Mouse (Mus musculus) cerebellum, postnatal 4 days (tissue): ENCODE data around the gene Rsph10b.
A peak's percentile ranks its signal among the peaks of the same experiment; 100 is the strongest.

Source experiments
- DNase-seq, 2 experiments: peaks; one replicate each; pipeline ENCODE4 v3.0.0; 2022; ENCODE audit warnings: low spot score in 2 of 2, mixed read lengths in 1 of 2

The Rsph10b gene

DNA sequence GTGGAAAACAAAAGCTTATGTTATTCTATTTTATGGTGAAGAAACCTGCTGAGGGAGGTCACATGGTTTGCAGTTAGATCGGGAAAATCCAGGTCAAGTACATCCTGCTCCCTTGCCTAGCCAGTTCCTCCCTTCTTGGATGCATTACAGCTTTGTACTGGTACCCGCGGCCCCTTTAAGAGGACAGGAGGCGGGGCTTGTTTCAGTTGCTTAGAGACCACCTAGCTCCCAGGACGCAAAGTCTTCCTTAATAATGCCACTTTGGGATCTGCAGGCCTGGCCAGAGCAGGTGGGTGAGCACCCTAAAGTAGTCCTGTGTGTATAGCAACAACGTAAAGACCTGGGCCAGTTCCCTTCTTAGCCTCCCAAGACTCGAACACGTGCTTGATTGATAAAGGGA, at the start of gene Rsph10b:
TSS of gene Rsph10b (plus strand) at position 205 of the 400 bp plus-strand sequence.
- DNase-seq: no peak

DNA sequence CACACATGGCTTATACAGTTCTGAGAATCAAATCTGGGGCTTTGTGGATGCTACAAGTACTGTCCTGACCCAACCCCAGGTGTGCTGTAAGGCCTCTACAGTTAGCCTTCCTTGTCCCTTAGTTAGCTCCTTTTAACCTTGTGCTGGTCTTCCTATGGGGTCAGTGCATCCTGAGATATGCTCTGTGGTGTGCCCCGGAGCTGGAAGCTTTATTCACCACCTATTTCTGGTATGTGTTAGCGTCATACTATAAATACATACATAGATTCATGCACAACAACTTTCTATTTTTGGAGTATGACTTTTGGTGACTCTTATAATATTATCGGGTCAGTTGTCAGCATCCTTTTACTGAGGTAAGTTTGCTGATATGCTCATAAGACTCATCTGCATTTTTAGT, 47.6 kb upstream of the Rsph10b start:
- DNase-seq: no peak

DNA sequence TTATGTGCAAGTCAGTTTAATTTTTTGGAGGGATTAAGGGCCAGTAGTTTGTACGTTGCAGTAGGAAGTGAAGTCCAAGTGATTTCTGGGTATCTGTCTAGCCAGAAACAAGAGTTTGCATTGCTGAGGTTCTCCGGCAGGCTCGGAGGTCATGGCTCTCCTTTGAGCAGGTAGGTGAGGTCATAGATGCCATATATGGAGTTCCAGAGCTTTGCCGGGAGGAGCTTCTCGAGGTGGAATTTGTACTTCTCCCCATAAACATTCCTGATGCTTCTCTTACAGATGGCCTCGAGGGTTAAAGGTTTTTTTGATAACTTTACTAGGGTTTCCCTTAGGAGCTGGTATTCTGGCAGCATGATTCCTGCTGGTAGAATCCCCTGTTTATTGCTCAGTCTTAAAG, 42.1 kb upstream of the Rsph10b start:
- no peak for DNase-seq

GRCm38 (mm10) chr5:143892255-143892886, 40.5 kb upstream of the Rsph10b start:
- no peak for DNase-seq

DNA sequence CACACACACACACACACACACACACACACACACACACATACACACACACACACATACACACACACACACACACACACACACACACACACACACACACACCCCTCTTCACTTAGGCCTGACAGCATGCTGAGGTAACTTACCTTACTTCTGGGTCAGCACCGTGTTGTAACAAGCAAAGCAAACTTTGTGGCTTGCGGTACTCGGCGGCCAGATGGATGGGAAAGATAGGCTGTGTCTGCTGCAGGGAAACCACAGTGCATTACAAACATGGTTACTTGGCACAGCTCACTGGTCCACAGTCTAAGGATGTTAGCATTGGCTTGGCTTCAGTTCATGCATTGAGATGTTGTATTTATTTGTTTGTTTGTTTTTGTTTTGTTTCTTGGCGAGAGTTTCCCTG, 39.4 kb upstream of the Rsph10b start:
- no peak for DNase-seq

- no peak for DNase-seq
These were observed 35.1 kb upstream of the Rsph10b start, which contains the start of gene Ankrd61 for GRCm38 (mm10) chr5:143897635-143898330. Ankrd61 (minus strand) TSS chr5:143897685.

- DNase-seq: no peak
These were observed 30.7 kb upstream of the Rsph10b start for GRCm38 (mm10) chr5:143902111-143902510.

DNA sequence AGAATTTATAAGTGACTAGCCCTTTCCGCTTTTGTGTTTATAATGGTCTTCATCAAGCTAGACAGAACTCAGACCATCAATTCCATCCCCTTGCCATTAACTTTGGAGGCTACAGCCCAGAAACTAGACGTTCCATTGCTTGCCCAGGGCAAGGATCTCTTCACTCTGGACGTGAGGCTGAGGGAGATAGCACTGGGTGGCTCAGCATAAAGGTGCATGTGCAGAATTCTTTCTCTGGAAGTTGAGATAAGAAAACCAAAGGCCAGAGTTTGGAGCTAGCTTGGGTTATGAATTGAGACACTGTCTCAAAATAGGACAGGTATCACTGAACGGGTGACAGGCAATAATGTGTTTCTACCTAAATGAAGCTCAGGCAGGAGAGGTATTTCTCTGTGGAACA, 29.0 kb upstream of the Rsph10b start:
- DNase-seq: no peak

GRCm38 (mm10) chr5:143906429-143906828, 26.4 kb upstream of the Rsph10b start:
- DNase-seq: no peak

- DNase-seq: no peak
These were observed 23.9 kb upstream of the Rsph10b start for GRCm38 (mm10) chr5:143908926-143909325.

- DNase-seq: peak; percentile 79 to 92
These were observed 23.1 kb upstream of the Rsph10b start, which contains the start of the genes Aimp2 and Pms2 for GRCm38 (mm10) chr5:143909417-143910400. Aimp2 (minus strand) TSS chr5:143909847. Pms2 (plus strand) TSS chr5:143909964.

- DNase-seq: no peak
These were observed 16.6 kb upstream of the Rsph10b start for GRCm38 (mm10) chr5:143916221-143916620.

DNA sequence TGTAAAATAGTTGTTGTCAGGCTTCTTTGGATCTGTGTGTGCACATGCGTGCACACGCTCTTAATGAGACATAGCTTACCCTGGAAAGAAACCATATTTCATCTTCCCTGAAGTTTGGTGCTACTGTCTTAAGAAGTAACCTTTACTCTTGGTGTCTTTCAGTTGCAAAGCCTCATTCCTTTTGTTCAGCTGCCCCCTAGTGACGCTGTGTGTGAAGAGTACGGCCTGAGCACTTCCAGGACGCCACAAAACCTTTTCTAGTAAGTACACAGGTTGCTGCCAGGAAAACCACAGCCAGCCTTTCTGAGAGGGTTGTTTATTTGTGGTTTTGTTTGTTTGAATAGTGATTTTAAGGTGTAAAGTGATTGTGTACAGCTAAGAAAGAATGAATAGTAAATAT, 15.4 kb upstream of the Rsph10b start:
- DNase-seq: no peak

GRCm38 (mm10) chr5:143918120-143918519, 14.7 kb upstream of the Rsph10b start:
- DNase-seq: no peak

GRCm38 (mm10) chr5:143924781-143925452, 7.9 kb upstream of the Rsph10b start:
- DNase-seq: no peak

GRCm38 (mm10) chr5:143927875-143928274, 5.0 kb upstream of the Rsph10b start, which contains the start of gene Gm42421:
Gm42421 (plus strand) TSS chr5:143928175.
- no peak for DNase-seq

- DNase-seq: no peak
These were observed 3.5 kb upstream of the Rsph10b start for GRCm38 (mm10) chr5:143929291-143929690.

- no peak for DNase-seq
These were observed 2.2 kb upstream of the Rsph10b start for GRCm38 (mm10) chr5:143930656-143931055.

- DNase-seq: no peak
These were observed 813 bp upstream of the Rsph10b start for GRCm38 (mm10) chr5:143931863-143932580.

DNA sequence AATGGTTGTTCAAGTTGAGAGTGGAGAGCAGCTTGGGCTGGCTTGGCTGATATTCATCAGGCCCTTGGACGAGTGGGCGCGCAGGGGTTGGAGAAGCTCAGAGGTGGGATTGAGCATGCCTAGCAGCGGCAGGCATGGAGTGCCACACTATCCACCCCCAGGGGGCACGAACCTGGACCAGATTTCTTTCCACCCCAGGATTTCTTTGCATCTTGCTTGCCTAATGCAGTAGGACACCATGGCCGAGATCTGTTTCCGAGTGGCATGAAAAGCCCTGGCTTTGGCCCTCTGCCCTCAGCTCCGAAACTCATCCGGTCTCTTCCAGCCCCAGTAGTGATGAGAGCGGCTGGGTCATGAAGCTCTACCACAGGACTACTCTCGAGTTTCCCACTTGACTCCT, 579 bp downstream of the Rsph10b start:
- no peak for DNase-seq

- DNase-seq: no peak
These were observed 1.0 kb downstream of the Rsph10b start for GRCm38 (mm10) chr5:143933875-143934274.
